Mouse (Mus musculus) forebrain, embryonic 13.5 days (tissue): ENCODE data around the gene Mcfd2. TPM values are rescaled to one million over a fixed set of nuclear protein-coding genes. Genes with fewer than 3 reads are reported as not detected.

Experiments used
- ATAC-seq: fragments of 200-750 bp; cut with Nextera tagmentation; 2 replicates; pipeline ENCODE4 v1.8.0; 2017
- H3K27ac ChIP-seq: fragments of 300-500 bp; sonication (generic); 2 replicates; pipeline ENCODE4 v1.5.1; 2015; ENCODE audit warnings: inconsistent platforms, mild to moderate bottlenecking, moderate library complexity
- H3K27me3 ChIP-seq: fragments of 300-500 bp; sonication (generic); 2 replicates; pipeline ENCODE4 v1.6.1; 2015; ENCODE audit warnings: mild to moderate bottlenecking, inconsistent platforms
- H3K36me3 ChIP-seq: fragments of 300-500 bp; sonication (generic); 2 replicates; pipeline ENCODE4 v1.6.1; 2015; ENCODE audit warnings: mild to moderate bottlenecking, inconsistent platforms; ENCODE audit not compliant: poor library complexity, severe bottlenecking
- H3K4me1 ChIP-seq: fragments of 300-500 bp; sonication (generic); 2 replicates; pipeline ENCODE4 v1.6.1; 2015; ENCODE audit warnings: inconsistent platforms
- H3K4me2 ChIP-seq: fragments of 300-500 bp; sonication (generic); 2 replicates; pipeline ENCODE4 v1.6.1; 2015; ENCODE audit warnings: inconsistent platforms, mild to moderate bottlenecking, moderate library complexity
- H3K4me3 ChIP-seq: fragments of 300-500 bp; sonication (generic); 2 replicates; pipeline ENCODE4 v1.5.1; 2015; ENCODE audit warnings: mild to moderate bottlenecking, inconsistent platforms
- H3K9ac ChIP-seq: fragments of 300-500 bp; sonication (generic); 2 replicates; pipeline ENCODE4 v1.6.1; 2015; ENCODE audit warnings: mild to moderate bottlenecking, inconsistent platforms
- H3K9me3 ChIP-seq: fragments of 300-500 bp; sonication (generic); replicated peaks from 2 replicates; pipeline ENCODE4 v1.6.1; 2016; ENCODE audit warnings: inconsistent platforms
- WGBS: fragments of 180-500 bp; shearing (Covaris S2); methylation state at CpG from one replicate; pipeline ENCODE4 v1.1.7; 2015; 5-methylcytosine and 5-hydroxymethylcytosine counted together
- polyA plus RNA-seq: library from polyadenylated mRNA; unstranded; fragments of >200 nt; fragmentation: Nextera tagmentation; extraction: Ambion mirVana; gene quantifications from 2 replicates; pipeline ENCODE4 v1.2.1, GENCODE M21; 2015

Gene Mcfd2
- polyA plus RNA-seq, 1 experiment from 2014 or later, result 53.1 TPM

DNA sequence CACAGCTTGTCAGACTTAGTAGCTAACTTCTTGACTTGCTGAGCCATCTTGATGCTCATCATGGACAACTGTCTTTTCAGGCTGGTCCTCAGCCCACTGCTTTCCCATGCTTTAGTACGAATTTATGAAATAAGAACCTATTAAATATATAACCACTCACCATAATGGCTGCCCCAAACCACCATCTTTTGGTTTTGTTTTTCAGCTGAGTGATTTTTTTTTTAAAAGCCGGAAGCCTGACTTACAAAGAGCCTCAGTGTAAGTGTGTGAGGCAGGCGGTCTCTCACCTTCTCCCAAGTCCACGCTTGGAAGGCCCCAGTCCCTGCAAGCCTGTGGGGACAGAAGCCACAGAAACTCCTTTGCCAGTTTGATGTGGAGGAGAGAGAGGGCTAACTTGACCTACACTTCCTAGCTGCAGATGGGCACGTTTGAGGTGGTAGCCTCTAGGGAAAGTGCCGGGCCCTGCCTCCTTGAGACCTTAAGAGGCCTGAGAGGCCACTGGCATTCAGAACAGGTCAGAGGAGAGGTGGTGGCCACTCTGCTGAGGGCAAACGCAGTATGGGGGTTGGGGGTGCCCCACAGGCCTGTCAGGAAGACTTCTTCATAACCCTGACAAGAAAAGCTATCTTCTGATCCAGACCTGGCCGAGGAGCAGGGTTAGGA lies 20.9 kb upstream of the Mcfd2 start:
- Histone ChIP-seq H3K27ac (no peak overlapping the region), H3K27me3 (peaks cover 35% of the 10 kb centered on the region), H3K36me3 (no peaks in the 10 kb centered on the region), H3K9me3 (no peaks in the 10 kb centered on the region), H3K4me3 (no peak overlapping the region), H3K4me1 (peaks cover 24% of the 10 kb centered on the region), H3K4me2 (no peak overlapping the region), H3K9ac (no peak overlapping the region)
- WGBS, result 58% methylated on average over 8 of the region's 8 CpGs
- no peak for ATAC-seq

DNA sequence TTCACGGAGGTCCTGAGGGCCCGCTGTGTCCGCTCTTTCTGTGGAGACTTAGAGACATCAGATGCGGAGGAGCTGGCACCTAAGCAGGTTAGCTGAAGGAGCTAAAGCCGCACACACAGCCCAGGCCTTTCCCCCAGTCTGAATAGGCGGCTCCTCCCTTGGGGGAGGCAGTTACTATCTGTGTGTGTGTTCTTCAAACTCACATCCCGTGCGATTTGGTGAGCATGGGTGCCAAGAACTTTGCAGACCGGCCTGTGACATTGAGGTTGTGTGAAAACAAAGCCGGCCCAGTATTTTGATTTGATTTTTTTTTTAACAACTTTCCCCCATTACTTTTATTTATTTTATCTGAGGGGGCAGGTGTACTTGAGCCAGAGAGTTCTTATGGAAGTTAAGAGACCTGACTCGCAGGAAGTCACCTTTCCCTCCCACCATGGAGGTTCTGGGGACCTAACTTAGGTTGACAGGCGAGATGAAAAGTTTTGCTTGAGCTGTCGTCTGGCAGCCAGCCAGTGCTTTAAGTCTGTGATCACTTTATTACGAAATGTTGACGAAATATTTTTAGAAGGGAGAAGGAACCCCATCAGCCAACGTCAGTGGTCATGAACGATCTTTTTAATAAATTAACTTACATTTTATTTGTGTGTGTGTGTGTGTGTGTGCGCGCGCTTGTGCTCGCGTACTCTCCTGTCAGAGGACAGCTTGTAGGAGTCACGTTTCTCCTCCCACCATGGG lies 20.2 kb upstream of the Mcfd2 start:
- Histone ChIP-seq H3K27me3 (peaks cover 35% of the 10 kb centered on the region), H3K36me3 (no peaks in the 10 kb centered on the region), H3K4me1 (peaks cover 31% of the 10 kb centered on the region), H3K9me3 (no peaks in the 10 kb centered on the region), H3K27ac (no peak overlapping the region), H3K4me3 (no peak overlapping the region), H3K4me2 (no peak overlapping the region), H3K9ac (no peak overlapping the region)
- no peak for ATAC-seq
- WGBS, result 82% methylated on average over 23 of the region's 23 CpGs

DNA sequence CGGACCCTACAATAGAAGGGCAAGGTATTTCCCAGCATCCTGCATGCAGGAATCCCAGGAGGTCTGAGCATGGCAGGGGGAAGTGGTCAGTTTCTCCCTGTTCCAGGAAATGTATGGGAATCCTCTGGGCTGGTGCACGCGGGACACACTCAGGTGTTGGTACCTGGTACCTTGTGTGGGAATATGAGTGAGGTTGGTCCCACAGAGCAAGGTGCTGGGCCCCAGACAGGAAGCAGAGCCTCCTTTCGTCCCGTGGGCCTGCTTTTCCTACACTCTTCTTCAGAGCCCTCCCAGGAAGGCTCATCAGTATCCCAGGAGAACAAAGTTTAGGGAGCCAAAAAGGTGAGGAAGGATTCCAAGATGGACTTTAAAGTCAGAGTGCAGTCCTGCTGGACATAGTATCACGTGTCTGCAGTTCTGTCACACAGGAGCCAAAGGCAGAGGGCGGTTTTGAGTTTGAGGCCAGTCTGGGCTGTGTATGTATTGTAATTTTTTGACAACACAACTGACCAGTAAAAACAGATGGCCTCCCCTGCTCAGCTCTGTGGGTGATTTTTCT lies 18.8 kb upstream of the Mcfd2 start:
- Histone ChIP-seq H3K4me2 (peak overlapping the region; percentile 88), H3K9ac (no peak overlapping the region), H3K9me3 (no peaks in the 10 kb centered on the region), H3K36me3 (no peaks in the 10 kb centered on the region), H3K4me1 (peaks cover 31% of the 10 kb centered on the region), H3K27ac (no peak overlapping the region), H3K27me3 (peaks cover 43% of the 10 kb centered on the region), H3K4me3 (no peak overlapping the region)
- no peak for ATAC-seq
- 56% methylated on average over 7 of the region's 7 CpGs for WGBS

DNA sequence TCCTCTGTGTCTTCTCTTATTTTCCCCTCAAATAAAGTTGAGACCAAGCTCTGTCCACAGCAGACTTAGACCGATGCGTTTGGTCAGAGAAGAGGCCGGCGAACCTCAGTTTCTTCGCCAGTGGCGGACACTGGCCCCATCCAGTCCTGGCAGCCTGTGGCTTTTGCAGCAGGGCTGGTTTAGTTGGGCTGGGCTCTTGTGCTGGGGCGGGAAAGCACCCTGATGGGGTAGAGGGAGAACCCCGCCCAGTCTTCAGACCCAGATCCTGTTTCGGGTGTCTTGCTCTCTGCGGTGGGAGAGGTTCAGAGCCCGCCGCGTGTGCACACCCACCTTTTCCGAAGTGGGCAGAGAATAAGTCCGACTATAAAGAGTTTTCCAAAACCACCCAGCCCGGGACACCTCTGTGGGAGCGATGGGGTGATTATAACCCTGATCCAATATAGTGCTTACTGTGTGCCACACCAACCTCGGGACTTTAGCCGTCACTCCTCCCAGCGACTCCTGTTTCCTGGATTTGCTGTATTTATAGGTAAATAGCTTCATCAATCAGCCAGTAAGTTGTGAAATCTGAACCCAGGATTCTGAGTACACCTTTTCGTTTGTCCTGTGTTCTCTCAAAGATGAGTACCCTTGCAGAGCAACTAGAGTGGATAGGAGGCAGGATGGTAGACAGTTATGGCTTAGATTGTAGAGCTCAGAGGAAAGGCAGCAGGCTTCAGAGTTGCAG lies 18.2 kb upstream of the Mcfd2 start:
- Histone ChIP-seq H3K36me3 (no peaks in the 10 kb centered on the region), H3K27ac (no peak overlapping the region), H3K4me1 (peaks cover 31% of the 10 kb centered on the region), H3K9me3 (no peaks in the 10 kb centered on the region), H3K27me3 (peaks cover 43% of the 10 kb centered on the region), H3K9ac (peak overlapping the region; percentile 78; the same call in 1 of the 2 replicates), H3K4me2 (peak overlapping the region; percentile 88), H3K4me3 (peak overlapping the region; percentile 61)
- 7% methylated on average over 21 of the region's 21 CpGs for WGBS
- no peak for ATAC-seq

GRCm38 (mm10) chr17:87283055-87283754 lies 17.5 kb upstream of the Mcfd2 start:
- peak; percentile 73; the same call in 1 of the 2 replicates for ATAC-seq
- peaks cover 43% of the 10 kb centered on the region for H3K27me3 ChIP-seq
- WGBS, result under 1% methylated on average over 52 of the region's 56 CpGs

DNA sequence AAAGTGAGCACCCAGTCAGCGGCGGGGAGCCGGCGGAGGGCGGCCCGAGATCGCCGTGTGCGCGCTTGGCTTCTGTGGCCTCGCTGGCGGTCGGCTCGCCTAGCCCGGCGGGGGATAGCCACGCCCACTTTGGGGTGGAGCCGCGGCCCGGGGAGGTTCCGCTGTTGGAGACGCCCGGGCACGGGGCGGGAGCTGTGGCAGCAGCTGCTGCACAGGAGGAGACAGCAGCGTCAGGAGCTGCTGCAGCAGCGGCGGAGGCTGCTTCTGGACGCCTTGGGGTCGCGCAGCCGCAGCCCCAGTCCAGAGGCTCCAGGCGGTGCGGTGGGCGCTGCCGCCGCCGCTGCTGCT lies 16.9 kb upstream of the Mcfd2 start, which contains the start of gene Ttc7:
TSS of gene Ttc7 (plus strand) at position 181 of the 348 bp plus-strand sequence.
- H3K4me1 ChIP-seq, result peaks cover 26% of the 10 kb centered on the region
- H3K4me2 ChIP-seq, result peak within 1 kb of the TSS; percentile 88
- H3K27me3 ChIP-seq, result peaks cover 43% of the 10 kb centered on the region
- under 1% methylated on average over 25 of the region's 38 CpGs for WGBS
- no peaks in the 10 kb centered on the region for H3K36me3 ChIP-seq
- no peaks in the 10 kb centered on the region for H3K9me3 ChIP-seq
- peak within 1 kb of the TSS; percentile 37; the same call in 1 of the 2 replicates for H3K27ac ChIP-seq
- peak within 1 kb of the TSS; percentile 78 for H3K9ac ChIP-seq
- peak within 1 kb of the TSS; percentile 61 for H3K4me3 ChIP-seq
- peak; percentile 95 for ATAC-seq

More at GRCm38 (mm10) chr17:87283055-87283754, 17.5 kb upstream of the Mcfd2 start:
- peak overlapping the region; percentile 88 for H3K4me2 ChIP-seq
- H3K27ac ChIP-seq, result peak overlapping the region; percentile 37; the same call in 1 of the 2 replicates
- no peaks in the 10 kb centered on the region for H3K9me3 ChIP-seq
- no peaks in the 10 kb centered on the region for H3K36me3 ChIP-seq
- peak overlapping the region; percentile 61 for H3K4me3 ChIP-seq
- H3K9ac ChIP-seq, result peak overlapping the region; percentile 78
- H3K4me1 ChIP-seq, result peaks cover 29% of the 10 kb centered on the region

GRCm38 (mm10) chr17:87282007-87282705 lies 16.4 kb upstream of the Mcfd2 start:
- H3K4me2 ChIP-seq, result peak overlapping the region; percentile 88
- H3K9me3 ChIP-seq, result no peaks in the 10 kb centered on the region
- H3K9ac ChIP-seq, result peak overlapping the region; percentile 78
- H3K4me3 ChIP-seq, result peak overlapping the region; percentile 61
- peaks cover 43% of the 10 kb centered on the region for H3K27me3 ChIP-seq
- peaks cover 26% of the 10 kb centered on the region for H3K4me1 ChIP-seq
- WGBS, result under 1% methylated on average over 44 of the region's 44 CpGs
- no peaks in the 10 kb centered on the region for H3K36me3 ChIP-seq
- peak overlapping the region; percentile 37; the same call in 1 of the 2 replicates for H3K27ac ChIP-seq
- peak; percentile 76 for ATAC-seq

DNA sequence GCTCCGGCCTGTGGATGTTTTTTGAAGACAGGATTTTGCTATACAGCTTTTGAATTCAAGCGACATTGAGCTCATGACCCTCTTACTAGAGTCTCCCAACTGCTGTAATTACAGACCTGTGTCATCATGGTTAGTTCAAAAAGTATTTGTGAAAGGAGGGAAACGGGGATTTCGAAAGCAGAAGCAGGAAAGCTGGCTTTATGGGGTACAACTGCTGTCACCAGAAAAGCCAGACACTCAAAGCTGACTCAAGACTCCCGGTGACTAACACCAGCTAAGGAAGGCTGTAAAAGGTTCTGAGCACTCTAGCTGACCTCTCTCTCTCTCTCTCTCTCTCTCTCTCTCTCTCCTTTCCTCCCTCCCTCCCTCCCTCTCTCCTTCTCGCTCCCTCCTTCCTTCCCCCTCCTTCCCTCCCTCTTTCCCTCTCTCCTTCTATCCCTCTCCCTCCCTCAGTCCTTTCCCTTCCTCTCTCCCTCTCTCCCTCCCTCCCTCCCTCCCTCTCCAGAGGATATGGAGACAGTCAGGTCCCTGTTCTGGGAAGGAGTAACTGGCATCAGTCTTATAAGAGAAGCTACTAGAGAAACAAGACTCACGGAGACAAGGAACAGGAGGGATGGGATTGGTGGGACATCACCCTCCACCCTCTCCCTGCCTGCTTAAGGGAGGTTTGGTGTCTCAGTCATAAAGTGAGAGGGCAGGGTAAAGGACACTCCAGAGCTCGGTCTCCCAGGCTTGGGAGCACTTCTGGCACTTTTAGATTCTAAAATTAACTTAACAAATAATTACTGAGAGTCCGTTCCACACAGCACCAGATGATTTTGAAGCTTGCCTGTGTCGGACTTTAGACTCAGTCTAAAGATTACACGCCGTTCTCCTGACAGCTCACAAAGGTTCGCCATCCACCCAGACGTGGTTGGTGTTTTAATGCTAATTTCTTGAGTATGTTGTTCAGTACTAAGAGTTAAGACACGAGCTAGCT lies 9.9 kb upstream of the Mcfd2 start:
- H3K36me3 ChIP-seq, result no peaks in the 10 kb centered on the region
- no peak overlapping the region for H3K9ac ChIP-seq
- no peaks in the 10 kb centered on the region; the same call in 1 of the 2 replicates for H3K4me1 ChIP-seq
- no peaks in the 10 kb centered on the region for H3K9me3 ChIP-seq
- peak overlapping the region; percentile 40; the same call in 1 of the 2 replicates for H3K27ac ChIP-seq
- 65% methylated on average over 14 of the region's 15 CpGs for WGBS
- peaks cover 8% of the 10 kb centered on the region; the same call in 1 of the 2 replicates for H3K27me3 ChIP-seq
- no peak for ATAC-seq
- H3K4me3 ChIP-seq, result no peak overlapping the region
- H3K4me2 ChIP-seq, result no peak overlapping the region

DNA sequence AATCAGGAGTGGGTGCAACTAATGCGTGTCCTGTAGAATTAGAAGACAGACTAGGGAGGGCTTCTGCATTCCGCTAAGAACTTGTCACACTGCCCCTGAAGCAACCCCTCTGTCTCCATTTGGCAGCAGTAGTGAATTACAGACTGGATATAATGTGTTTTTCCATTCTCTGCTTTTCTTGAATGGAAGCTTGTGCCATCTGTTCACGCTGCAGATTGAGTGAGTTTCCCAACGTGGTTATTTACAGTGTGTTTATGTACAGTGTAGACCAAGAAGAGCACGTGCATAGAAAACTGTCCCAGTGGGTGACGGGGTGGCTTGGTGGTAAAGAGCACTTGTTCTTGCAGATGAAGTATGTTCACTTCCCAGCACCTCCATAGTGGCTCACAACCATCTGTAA lies 3.7 kb upstream of the Mcfd2 start:
- H3K4me2 ChIP-seq, result no peak overlapping the region
- H3K4me1 ChIP-seq, result peaks cover 10% of the 10 kb centered on the region
- no peak overlapping the region for H3K9ac ChIP-seq
- no peak for ATAC-seq
- no peaks in the 10 kb centered on the region for H3K9me3 ChIP-seq
- H3K27me3 ChIP-seq, result 0 out of 2 replicates have a peak, but pooled peaks cover 5% of the 10 kb centered on the region
- no peak overlapping the region for H3K4me3 ChIP-seq
- WGBS, result 73% methylated on average over 6 of the region's 6 CpGs
- no peaks in the 10 kb centered on the region for H3K36me3 ChIP-seq
- no peak overlapping the region for H3K27ac ChIP-seq
